Mouse (Mus musculus) neural tube, embryonic 13.5 days (tissue): ENCODE data around the gene Olfr1336. TPM values are rescaled to one million over a fixed set of nuclear protein-coding genes. Genes with fewer than 3 reads are reported as not detected.
"Not testable (repeated sequence)": the region's sequence is repeated elsewhere in the genome, so short reads cannot be mapped to it uniquely, and the experiment has no call there.

ENCODE experiments used
- ATAC-seq: fragments of 200-750 bp; cut with Nextera tagmentation; 2 replicates; pipeline ENCODE4 v1.8.0; 2017; ENCODE audit warnings: low read depth, mild to moderate bottlenecking, moderate TSS enrichment, moderate library complexity
- H3K27ac ChIP-seq: fragments of 300-500 bp; sonication (generic); replicated peaks from 2 replicates; pipeline ENCODE4 v1.5.1; 2015; ENCODE audit warnings: moderate library complexity, mild to moderate bottlenecking, inconsistent platforms
- H3K27me3 ChIP-seq: fragments of 300-500 bp; sonication (generic); 2 replicates; pipeline ENCODE4 v1.6.1; 2015; ENCODE audit warnings: mild to moderate bottlenecking, inconsistent platforms
- H3K36me3 ChIP-seq: fragments of 300-500 bp; sonication (generic); 2 replicates; pipeline ENCODE4 v1.6.1; 2015; ENCODE audit warnings: mild to moderate bottlenecking, inconsistent platforms
- H3K4me1 ChIP-seq: fragments of 300-500 bp; sonication (generic); replicated peaks from 2 replicates; pipeline ENCODE4 v1.6.1; 2015; ENCODE audit warnings: inconsistent platforms
- H3K4me2 ChIP-seq: fragments of 300-500 bp; sonication (generic); 2 replicates; pipeline ENCODE4 v1.6.1; 2015; ENCODE audit warnings: inconsistent platforms, mild to moderate bottlenecking, moderate library complexity
- H3K4me3 ChIP-seq: fragments of 300-500 bp; sonication (generic); 2 replicates; pipeline ENCODE4 v1.5.1; 2015; ENCODE audit warnings: mild to moderate bottlenecking, inconsistent platforms
- H3K9ac ChIP-seq: fragments of 300-500 bp; sonication (generic); 2 replicates; pipeline ENCODE4 v1.6.1; 2015; ENCODE audit warnings: moderate library complexity, mild to moderate bottlenecking, inconsistent platforms
- H3K9me3 ChIP-seq: fragments of 300-500 bp; sonication (generic); 2 replicates; pipeline ENCODE4 v1.6.1; 2016; ENCODE audit warnings: inconsistent platforms
- WGBS: fragments of 180-500 bp; shearing (Covaris S2); methylation state at CpG from one replicate; pipeline ENCODE4 v1.1.7; 2015; 5-methylcytosine and 5-hydroxymethylcytosine counted together
- polyA plus RNA-seq: library from polyadenylated mRNA; unstranded; fragments of >200 nt; fragmentation: Nextera tagmentation; extraction: Ambion mirVana; gene quantifications from 2 replicates; pipeline ENCODE4 v1.2.1, GENCODE M21; 2015

Olfr1336 gene
- polyA plus RNA-seq, 1 experiment from 2014 or later, result not detected

DNA sequence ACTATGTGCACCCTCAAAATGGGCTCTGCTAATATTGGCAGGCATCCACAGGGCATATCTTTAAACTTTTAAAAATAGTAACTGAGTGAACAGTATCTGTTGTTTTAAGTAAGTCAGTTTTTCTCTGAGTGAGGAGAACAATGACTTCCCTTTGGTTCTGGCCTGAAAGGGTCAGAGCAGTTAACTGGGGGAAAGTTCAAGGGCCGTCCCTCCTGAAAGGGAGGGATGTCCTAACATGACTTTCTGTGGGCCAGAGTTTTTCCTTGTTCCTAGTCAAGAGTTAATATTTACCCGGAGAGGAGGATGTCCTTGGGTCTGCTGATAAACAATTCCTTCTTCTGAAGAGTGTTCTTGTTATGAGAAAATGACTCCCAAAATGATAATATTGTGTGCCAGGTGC, 21.7 kb downstream of the Olfr1336 start:
- not testable (repeated sequence) for H3K4me2 ChIP-seq, ATAC-seq, H3K27ac ChIP-seq, H3K4me3 ChIP-seq, H3K27me3 ChIP-seq, H3K9me3 ChIP-seq, H3K9ac ChIP-seq, H3K4me1 ChIP-seq, H3K36me3 ChIP-seq
- 83% methylated on average over 2 of the region's 2 CpGs for WGBS

- Histone ChIP-seq H3K27ac (no peak within 1 kb of the TSS), H3K9ac (no peak within 1 kb of the TSS), H3K4me3 (no peak within 1 kb of the TSS), H3K4me1 (no peaks in the 10 kb centered on the region), H3K9me3 (0 out of 2 replicates have a peak, but pooled peaks cover 3% of the 10 kb centered on the region), H3K36me3 (no peaks in the 10 kb centered on the region), H3K4me2 (no peak within 1 kb of the TSS), H3K27me3 (no peaks in the 10 kb centered on the region)
- no peak for ATAC-seq
- 40% methylated on average over 2 of the region's 2 CpGs for whole genome bisulfite sequencing
Observed at GRCm38 (mm10) chr7:6486841-6487240, 30.9 kb downstream of the Olfr1336 start, which contains the start of gene Olfr5. Gene Olfr5, minus strand, starts transcription at chr7:6486941.

- no peak within 1 kb of the TSS for H3K4me3 ChIP-seq
- H3K9me3 ChIP-seq, result no peaks in the 10 kb centered on the region
- H3K27ac ChIP-seq, result no peak within 1 kb of the TSS
- no peaks in the 10 kb centered on the region for H3K27me3 ChIP-seq
- no peak within 1 kb of the TSS for H3K4me2 ChIP-seq
- no peaks in the 10 kb centered on the region for H3K36me3 ChIP-seq
- no peak within 1 kb of the TSS for H3K9ac ChIP-seq
- H3K4me1 ChIP-seq, result no peaks in the 10 kb centered on the region
- ATAC-seq, result no peak
- WGBS, result 64% methylated on average over 1 of the region's 1 CpGs
Observed at GRCm38 (mm10) chr7:6499655-6500054, 43.7 kb downstream of the Olfr1336 start, which contains the start of gene Olfr1347. Gene Olfr1347, minus strand, starts transcription at chr7:6499755.

- no peak for ATAC-seq
- 94% methylated on average over 1 of the region's 1 CpGs for WGBS
- H3K27ac ChIP-seq, result no peak within 1 kb of the TSS
- no peaks in the 10 kb centered on the region for H3K27me3 ChIP-seq
- no peak within 1 kb of the TSS for H3K9ac ChIP-seq
- H3K4me1 ChIP-seq, result no peaks in the 10 kb centered on the region
- H3K4me2 ChIP-seq, result no peak within 1 kb of the TSS
- H3K4me3 ChIP-seq, result no peak within 1 kb of the TSS
- no peaks in the 10 kb centered on the region for H3K9me3 ChIP-seq
- H3K36me3 ChIP-seq, result no peaks in the 10 kb centered on the region
Observed at GRCm38 (mm10) chr7:6508648-6509047, 52.7 kb downstream of the Olfr1336 start, which contains the start of gene Olfr1348. Gene Olfr1348, minus strand, starts transcription at chr7:6508748.

Other genes with a start within 250 kb of the Olfr1336 start
- not detected in 2 replicates for gene Zscan5b, start 233.9 kb upstream of the Olfr1336 start, polyA plus RNA-seq
- not detected in 2 replicates for gene Epp13, start 203.5 kb upstream of the Olfr1336 start, polyA plus RNA-seq
- gene Zfp667, start 169.6 kb upstream of the Olfr1336 start, polyA plus RNA-seq, result 17.7 and 17.8 TPM in 2 replicates
- 10.4 and 14.0 TPM in 2 replicates for gene Zfp583, start 124.9 kb upstream of the Olfr1336 start, polyA plus RNA-seq
- gene Gm3854, start 112.4 kb upstream of the Olfr1336 start, polyA plus RNA-seq, result 6.7 and 7.4 TPM in 2 replicates
- 3.5 and 4.5 TPM in 2 replicates for gene Zfp78, start 92.9 kb upstream of the Olfr1336 start, polyA plus RNA-seq
- 12.0 and 15.1 TPM in 2 replicates for gene Zfp28, start 72.9 kb upstream of the Olfr1336 start, polyA plus RNA-seq
- gene Smim17, start 57.5 kb upstream of the Olfr1336 start, polyA plus RNA-seq, result 2.8 and 3.2 TPM in 2 replicates
- gene Gm20715, start 45.9 kb upstream of the Olfr1336 start, polyA plus RNA-seq, result not detected in 2 replicates
- 0.10 TPM in 1 of 2 replicates, not detected in the other for gene Olfr1344, start 17.5 kb upstream of the Olfr1336 start, polyA plus RNA-seq
- not detected in 2 replicates for gene Olfr1346, start 10.9 kb downstream of the Olfr1336 start, polyA plus RNA-seq
- not detected in 2 replicates for gene Olfr5, start 30.8 kb downstream of the Olfr1336 start, polyA plus RNA-seq
- not detected in 2 replicates for gene Olfr1347, start 43.6 kb downstream of the Olfr1336 start, polyA plus RNA-seq
- gene Olfr1348, start 52.6 kb downstream of the Olfr1336 start, polyA plus RNA-seq, result not detected in 2 replicates
- gene Olfr1349, start 66.8 kb downstream of the Olfr1336 start, polyA plus RNA-seq, result not detected in 2 replicates
- not detected in 2 replicates for gene Olfr1350, start 108.7 kb downstream of the Olfr1336 start, polyA plus RNA-seq
- gene Zim1, start 240.3 kb downstream of the Olfr1336 start, polyA plus RNA-seq, result 2.6 and 3.0 TPM in 2 replicates